Mouse (Mus musculus) left cerebral cortex, postnatal 36 days (tissue): ENCODE results near the gene Spdef. TPM values are rescaled to one million over a fixed set of nuclear protein-coding genes. Genes with fewer than 3 reads are reported as not detected.

Experiments used
- DNase-seq, 2 experiments: peaks; one replicate each; pipeline ENCODE4 v3.0.0; 2021 to 2022; ENCODE audit warnings: low spot score in 2 of 2, mixed read lengths in 1 of 2
- intact Hi-C: fragments of 180-260 bp; cut with DNase I; formaldehyde crosslinking; loops from one replicate; pipeline ENCODE4 v1.15.1; 2025
- total RNA-seq, 2 experiments: library from RNA; stranded (reverse); gene quantifications; 2 replicates each; pipeline ENCODE4 v1.2.3; 2021

Gene Spdef
- total RNA-seq, 2 experiments from 2014 or later: 0.48 to 0.49 TPM

DNA sequence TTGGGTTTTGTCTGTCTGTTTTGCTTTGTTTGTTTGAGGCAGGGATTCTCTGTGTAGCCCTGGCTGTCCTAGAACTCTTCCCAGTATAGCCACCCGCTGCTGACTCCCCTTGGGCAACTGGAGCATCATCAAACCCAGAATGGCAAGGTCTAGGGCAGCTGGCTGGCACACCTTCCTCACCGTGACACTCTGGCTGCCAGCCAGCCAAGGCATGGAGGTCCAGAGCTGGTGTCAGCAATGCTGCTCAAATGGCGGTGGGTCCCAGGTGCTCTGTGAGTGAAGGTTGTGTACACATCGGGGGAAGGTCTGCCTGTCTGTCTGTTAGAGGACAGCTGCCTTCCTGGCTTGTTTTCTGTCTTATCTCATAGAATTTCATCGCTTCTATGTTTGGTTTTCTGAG, 3.4 kb upstream of the Spdef start:
- intact Hi-C loops: no loop called here
- no peak for DNase-seq

- intact Hi-C loops: no loop called here
- no peak for DNase-seq
Observed at GRCm38 (mm10) chr17:27726527-27726926, 2.2 kb downstream of the Spdef start.

- no peak for DNase-seq
- intact Hi-C loops: no loop called here
Observed at GRCm38 (mm10) chr17:27725412-27725811, 3.3 kb downstream of the Spdef start.

DNA sequence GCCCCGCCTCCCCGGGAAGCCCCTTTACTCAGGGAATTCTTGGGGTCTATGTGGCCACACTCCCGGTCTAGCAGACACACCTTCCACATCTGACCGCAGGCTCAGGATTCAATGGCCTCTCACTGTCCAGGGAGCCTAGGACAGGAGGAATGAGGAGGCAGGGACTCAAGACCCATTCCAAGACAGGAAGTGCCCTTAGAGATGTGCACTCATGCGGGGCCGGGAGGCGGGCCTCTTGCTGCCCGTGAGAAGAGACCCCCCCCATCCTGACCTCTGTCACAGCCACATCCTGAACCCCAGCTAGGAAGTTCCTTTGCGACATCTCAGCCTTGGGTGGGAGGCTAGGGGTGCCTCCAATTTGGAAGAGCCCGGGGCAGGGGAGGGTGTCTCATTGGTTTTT, 3.7 kb downstream of the Spdef start:
- intact Hi-C loops: no loop called here

GRCm38 (mm10) chr17:27724327-27724726, 4.4 kb downstream of the Spdef start:
- intact Hi-C loops: no loop called here
- DNase-seq: no peak

More for the DNA sequence above, 3.7 kb downstream of the Spdef start:
- DNase-seq: no peak

DNA sequence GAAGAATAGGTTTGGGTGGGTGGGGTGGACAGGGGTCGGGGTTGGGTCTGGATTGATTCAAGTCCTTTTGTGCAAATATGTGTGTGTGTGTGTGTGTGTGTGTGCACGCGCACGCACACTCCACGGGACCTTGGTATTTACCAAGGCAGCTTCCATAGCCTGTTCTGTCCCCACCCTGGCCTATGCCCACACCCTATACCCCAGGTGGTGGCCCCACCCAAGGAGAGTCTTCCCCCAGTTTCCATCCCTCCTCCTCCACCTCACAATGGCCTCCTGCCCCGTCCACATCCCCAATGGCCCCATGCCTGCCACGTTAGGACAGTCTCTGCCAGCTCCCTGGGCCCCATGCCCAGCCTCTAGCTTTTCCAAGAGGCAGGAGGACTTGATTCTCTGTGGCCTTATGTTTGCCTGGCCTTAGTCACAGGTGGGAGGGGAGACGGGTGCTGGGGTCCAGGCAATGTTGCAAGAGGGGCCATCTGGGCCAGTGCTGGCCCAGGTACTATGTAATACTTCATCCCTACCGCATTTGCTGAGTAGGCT, 7.6 kb downstream of the Spdef start:
- DNase-seq: no peak
- intact Hi-C loops: no loop called here

GRCm38 (mm10) chr17:27720326-27720725, 8.4 kb downstream of the Spdef start:
- no peak for DNase-seq
- intact Hi-C loops: no loop called here

DNA sequence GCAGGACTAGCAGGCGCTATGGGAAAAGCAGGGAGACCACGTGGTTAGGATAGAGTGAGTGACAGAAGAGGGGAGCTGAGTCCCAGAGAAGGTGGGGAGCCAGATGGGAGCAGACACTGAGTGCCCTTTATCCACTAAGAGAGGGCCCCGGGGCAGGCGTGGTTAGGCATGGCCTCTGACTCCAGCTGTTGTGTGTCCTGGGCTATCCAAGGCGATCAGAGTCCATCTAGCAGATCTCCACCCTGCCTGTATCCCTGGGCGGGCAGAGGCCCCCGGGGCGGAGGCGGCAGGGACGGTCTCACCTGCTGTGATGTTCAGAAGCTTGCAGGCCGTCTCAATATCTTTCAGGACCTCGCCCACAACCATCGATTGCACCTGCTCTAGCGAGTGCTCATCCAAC, 9.1 kb downstream of the Spdef start:
- no peak for DNase-seq
- intact Hi-C loops: no loop called here

DNA sequence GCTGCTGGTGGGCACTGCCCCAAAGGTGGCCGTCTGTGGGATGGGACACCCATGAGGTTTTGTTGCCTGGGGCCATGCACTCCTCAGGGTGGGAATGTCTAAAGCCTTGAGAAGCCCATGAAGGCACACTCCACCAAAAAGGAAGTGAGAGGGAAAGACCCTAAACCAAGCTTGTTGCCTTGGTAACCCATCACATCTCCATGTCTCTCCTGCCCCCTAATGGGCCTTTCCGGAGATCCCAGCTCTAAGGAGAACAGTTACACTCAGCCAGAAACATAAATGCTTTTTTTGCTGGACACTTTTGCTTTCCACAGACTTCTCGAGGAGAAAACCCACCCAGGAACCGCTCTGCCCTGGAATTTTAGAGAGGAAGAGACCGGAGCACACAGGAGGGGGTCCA, 10.5 kb downstream of the Spdef start:
- intact Hi-C loops: no loop called here
- DNase-seq: no peak

GRCm38 (mm10) chr17:27716804-27717203, 12.0 kb downstream of the Spdef start:
- intact Hi-C loops: no loop called here
- no peak for DNase-seq

DNA sequence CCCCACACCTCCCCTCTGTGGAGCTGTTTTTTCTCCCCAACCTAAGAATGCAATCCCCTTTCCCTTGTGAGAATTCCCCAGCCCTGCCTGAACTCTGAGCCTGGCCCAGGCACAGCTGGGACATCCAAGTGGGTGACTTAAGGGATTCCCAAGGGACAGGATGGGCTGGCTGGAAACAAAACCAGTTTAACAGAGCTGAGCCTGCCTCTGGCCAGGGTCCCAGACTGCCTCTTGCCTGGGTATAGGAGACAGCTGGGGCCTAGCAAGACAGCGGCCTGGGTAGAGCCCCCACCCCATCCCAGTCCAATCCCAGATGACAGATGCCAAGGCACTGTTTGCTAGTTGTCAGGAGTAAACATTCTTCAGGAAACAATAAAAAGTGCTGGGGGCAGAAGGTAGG, 15.9 kb downstream of the Spdef start:
- DNase-seq: no peak
- intact Hi-C loops: no loop called here

GRCm38 (mm10) chr17:27709650-27710049, 19.1 kb downstream of the Spdef start:
- intact Hi-C loops: no loop called here
- DNase-seq: no peak

GRCm38 (mm10) chr17:27707954-27708661, 20.6 kb downstream of the Spdef start:
- DNase-seq: no peak
- intact Hi-C loops: no loop called here

GRCm38 (mm10) chr17:27705661-27706060, 23.1 kb downstream of the Spdef start:
- DNase-seq: no peak
- intact Hi-C loops: no loop called here

DNA sequence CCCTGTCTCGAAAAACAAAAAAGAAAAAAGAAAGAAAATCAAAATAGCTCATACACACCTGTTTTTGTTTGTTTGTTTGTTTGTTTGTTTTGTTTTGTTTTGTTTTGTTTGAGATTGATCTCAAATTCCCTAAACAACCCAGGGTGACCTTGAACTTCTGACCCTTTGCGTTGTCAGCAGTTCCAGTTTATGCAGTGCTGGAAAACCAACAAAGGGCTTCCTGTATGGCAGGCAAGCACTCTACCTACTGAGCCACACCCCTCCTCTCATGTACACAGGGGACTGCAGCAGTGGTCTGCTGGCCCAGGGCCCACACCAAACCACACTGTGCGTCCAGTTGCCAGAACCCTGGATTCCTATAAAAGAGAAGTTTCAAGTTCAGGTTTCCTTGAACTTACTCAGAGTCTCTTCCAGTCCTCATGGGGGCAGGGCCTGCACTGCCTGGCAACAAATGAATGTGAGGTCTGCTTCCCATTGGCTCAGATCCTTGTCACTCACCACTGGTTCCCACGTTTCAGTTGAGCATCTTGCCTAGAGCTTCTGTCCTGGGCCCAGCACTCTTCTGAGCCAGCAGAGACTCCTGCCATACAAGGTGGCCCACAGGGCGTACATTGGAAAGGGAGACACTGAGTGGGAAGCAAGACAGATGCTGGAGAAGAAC, 24.7 kb downstream of the Spdef start:
- intact Hi-C loops: loop anchor here (5.0 kb wide), 2 partner anchors 47 to 58 kb away; partner anchors contain the start of gene Pacsin1
- no peak for DNase-seq

DNA sequence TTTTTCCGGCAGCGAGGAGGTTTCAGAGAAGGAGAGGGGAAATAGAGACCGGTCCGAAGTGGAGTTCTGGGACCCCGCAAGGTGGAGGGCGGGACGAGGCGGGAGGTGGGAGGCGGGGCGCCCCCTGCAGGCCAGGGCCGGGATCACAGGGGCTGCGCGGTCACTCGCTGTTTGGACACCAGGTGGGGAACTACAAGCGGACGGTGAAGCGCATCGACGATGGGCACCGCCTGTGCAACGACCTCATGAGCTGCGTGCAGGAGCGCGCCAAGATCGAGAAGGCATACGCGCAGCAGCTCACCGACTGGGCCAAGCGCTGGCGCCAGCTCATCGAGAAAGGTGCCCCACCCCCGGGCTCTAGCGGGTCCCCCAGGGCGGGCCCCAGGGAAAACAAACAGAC, 26.2 kb downstream of the Spdef start:
- intact Hi-C loops: loop anchor here (5.0 kb wide), 2 partner anchors 45 to 60 kb away; partner anchors contain the start of gene Pacsin1
- DNase-seq: no peak

DNA sequence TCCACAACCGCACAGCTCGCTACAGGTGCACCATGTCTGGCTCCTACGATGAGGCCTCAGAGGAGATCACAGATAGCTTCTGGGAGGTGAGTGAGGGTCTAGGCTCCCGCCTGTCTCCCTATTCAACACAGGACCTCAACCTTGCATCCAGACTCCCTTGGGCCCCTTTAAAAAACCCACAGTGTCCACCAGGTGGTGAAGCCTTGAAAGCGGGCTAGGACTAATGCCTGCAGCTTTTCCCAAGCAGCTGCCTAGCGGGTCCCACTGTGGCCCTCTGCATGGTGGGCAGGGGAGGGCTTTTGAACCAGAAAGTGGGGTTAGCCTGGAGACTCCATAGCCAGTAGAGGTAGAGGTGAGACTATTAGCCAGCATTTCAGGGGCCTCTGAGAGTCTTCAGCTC, 26.9 kb downstream of the Spdef start:
- no peak for DNase-seq
- intact Hi-C loops: loop anchor here (5.0 kb wide), 2 partner anchors 45 to 60 kb away; partner anchors contain the start of gene Pacsin1

DNA sequence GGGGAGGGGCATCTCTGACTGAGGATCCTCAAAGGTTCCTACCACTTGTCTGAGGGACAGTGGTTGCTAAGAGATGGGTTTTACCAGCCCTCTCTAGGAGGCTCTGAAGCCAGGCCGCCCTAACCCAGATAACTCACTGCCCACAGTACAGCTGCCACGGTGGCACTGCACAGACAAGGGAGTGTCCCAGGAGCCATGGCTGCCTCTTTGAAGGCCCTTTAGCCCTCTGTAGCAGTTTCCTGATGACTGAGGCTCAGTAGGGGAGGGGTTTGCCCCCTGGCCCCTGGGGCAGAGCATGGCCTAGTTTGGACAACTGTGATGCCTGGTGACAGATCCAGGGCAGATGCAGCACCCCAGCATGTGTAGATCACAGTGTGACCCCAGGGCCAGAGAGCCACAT, 27.9 kb downstream of the Spdef start:
- DNase-seq: no peak
- intact Hi-C loops: loop anchor here (5.0 kb wide), 2 partner anchors 44 to 61 kb away; partner anchors contain the start of gene Pacsin1

DNA sequence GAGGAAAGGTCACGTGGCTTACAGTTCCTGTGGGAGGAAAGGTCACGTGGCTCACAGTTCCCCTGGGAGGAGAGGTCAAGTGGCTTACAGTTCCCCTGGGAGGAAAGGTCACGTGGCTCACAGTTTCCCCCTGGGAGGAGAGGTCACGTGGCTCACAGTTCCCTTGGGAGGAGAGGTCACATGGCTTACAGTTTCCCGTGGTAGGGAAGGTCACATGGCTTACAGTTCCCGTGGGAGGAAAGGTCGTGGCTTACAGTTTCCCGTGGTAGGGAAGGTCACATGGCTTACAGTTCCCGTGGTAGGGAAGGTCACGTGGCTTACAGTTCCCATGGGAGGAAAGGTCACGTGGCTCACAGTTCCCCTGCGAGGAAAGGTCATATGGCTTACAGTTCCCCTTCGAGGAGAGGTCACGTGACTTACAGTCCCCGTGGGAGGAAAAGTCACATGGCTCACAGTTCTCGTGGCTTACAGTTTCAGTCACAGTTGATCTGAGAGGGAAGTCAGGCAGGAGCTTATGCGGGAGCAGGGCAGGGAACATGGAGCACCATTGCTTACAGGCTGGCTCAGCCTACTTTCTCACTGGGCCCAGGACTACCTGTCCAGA, 29.0 kb downstream of the Spdef start:
- intact Hi-C loops: loop anchor here (5.0 kb wide), 2 partner anchors 42 to 63 kb away; partner anchors contain the start of gene Pacsin1
- DNase-seq: no peak

GRCm38 (mm10) chr17:27690993-27691693, 37.6 kb downstream of the Spdef start:
- no peak for DNase-seq
- intact Hi-C loops: no loop called here
